Mouse (Mus musculus): ENCODE data around the gene R3hdml. TPM values are rescaled to one million over a fixed set of nuclear protein-coding genes. Genes with fewer than 3 reads are reported as not detected.

Gene R3hdml
- not detected for polyA plus RNA-seq (2014; fragmentation: Illumina TruSeq; extraction: RNeasy Lipid Tissue Mini Kit (QIAGEN cat#74804))

GRCm38 (mm10) chr2:163492018-163492417 is at the start of gene R3hdml:
R3hdml (plus strand) TSS chr2:163492318.

GRCm38 (mm10) chr2:163472466-163472851 is 19.7 kb upstream of the R3hdml start, which contains the start of gene Fitm2:
Fitm2 (minus strand) TSS chr2:163472629.

GRCm38 (mm10) chr2:163506300-163507004 is 14.3 kb downstream of the R3hdml start, which contains the start of gene Hnf4a:
Hnf4a (plus strand) TSS chr2:163506808.

Other genes with a start within 250 kb of the R3hdml start
- gene Jph2, start 94.3 kb upstream of the R3hdml start, polyA plus RNA-seq (2014; fragmentation: Illumina TruSeq; extraction: RNeasy Lipid Tissue Mini Kit (QIAGEN cat#74804)) = 0.43 TPM
- gene Oser1, start 67.6 kb upstream of the R3hdml start, polyA plus RNA-seq (2014; fragmentation: Illumina TruSeq; extraction: RNeasy Lipid Tissue Mini Kit (QIAGEN cat#74804)) = 74.4 TPM
- gene Gdap1l1, start 53.8 kb upstream of the R3hdml start, polyA plus RNA-seq (2014; fragmentation: Illumina TruSeq; extraction: RNeasy Lipid Tissue Mini Kit (QIAGEN cat#74804)) = not detected
- gene Fitm2, start 19.7 kb upstream of the R3hdml start, polyA plus RNA-seq (2014; fragmentation: Illumina TruSeq; extraction: RNeasy Lipid Tissue Mini Kit (QIAGEN cat#74804)) = 12.5 TPM
- gene Hnf4a, start 14.5 kb downstream of the R3hdml start, polyA plus RNA-seq (2014; fragmentation: Illumina TruSeq; extraction: RNeasy Lipid Tissue Mini Kit (QIAGEN cat#74804)) = 0.14 TPM
- 26.6 TPM for gene Ttpal, start 110.0 kb downstream of the R3hdml start, polyA plus RNA-seq (2014; fragmentation: Illumina TruSeq; extraction: RNeasy Lipid Tissue Mini Kit (QIAGEN cat#74804))
- 1,466 TPM for gene Serinc3, start 152.8 kb downstream of the R3hdml start, polyA plus RNA-seq (2014; fragmentation: Illumina TruSeq; extraction: RNeasy Lipid Tissue Mini Kit (QIAGEN cat#74804))
- 32.4 TPM for gene Pkig, start 166.1 kb downstream of the R3hdml start, polyA plus RNA-seq (2014; fragmentation: Illumina TruSeq; extraction: RNeasy Lipid Tissue Mini Kit (QIAGEN cat#74804))